Mouse (Mus musculus): ENCODE results near the gene LTO1.
"Not testable (repeated sequence)": the region's sequence is repeated elsewhere in the genome, so short reads cannot be mapped to it uniquely, and the experiment has no call there.

The LTO1 gene

DNA sequence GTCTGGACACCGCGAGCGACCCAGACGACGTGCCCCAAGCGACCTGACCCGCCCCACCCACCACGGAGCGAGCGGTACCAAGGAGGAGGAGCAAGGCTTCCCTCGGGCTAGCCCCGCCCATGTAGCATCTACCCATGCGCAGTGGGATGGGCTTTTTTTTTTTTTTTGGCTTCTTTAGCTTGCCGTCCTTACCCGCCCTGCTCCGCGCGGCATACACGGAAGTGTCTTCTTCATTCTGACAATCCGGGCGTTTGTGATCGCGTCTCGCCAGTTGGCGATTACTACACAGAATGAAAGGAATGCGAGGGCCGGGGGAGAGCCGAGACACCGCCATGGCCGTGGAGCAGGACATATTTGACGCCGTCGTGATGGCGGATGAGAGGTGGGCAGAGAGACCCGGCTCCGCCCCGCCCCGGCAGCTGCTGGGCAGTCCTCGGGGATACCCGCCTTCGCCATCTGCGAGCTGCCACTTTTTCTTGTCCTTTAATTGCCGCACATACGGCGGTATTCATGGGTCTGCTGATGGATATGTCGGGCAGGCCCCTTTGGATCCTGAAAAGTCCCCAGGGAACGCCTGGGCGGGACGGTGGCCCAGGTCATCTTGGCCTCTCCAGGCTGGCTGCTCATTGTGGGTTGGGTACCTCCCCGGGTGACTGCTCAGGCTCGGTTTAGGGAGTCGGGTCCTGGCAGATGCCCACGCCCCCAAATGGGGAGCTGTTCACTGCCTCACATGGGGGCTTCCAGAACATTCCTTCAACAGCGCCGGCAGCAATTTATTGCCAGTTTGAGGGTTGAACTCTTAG lies at the start of gene LTO1:
LTO1 (plus strand) TSS at position 153 of the 803 bp plus-strand sequence.
- in situ Hi-C loops (cut with MboI, MseI), result loop anchor here (5.0 kb wide), 1 partner anchor 197 kb away; no protein-coding TSS in a partner anchor

DNA sequence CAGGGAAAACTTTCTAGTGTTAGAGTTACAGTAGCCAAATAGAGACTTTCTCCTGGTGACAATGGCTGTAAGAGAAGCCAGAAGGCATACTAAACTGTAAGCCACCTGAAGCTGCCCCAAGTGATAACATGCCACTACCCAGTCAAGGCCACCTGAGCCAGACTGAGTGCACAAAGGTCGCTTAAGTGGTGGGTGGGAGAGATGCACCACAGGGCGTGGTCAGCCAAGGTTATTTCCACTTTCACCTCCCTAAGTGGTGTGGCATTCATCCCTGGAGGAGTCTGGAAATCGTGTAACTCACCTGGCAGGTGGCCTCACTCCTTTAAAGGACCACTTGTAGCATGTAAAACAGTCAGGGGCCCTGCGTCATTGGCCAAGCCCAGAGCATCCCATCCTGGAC lies 47.7 kb upstream of the LTO1 start:
- in situ Hi-C loops (cut with MboI, MseI), result no loop called here

DNA sequence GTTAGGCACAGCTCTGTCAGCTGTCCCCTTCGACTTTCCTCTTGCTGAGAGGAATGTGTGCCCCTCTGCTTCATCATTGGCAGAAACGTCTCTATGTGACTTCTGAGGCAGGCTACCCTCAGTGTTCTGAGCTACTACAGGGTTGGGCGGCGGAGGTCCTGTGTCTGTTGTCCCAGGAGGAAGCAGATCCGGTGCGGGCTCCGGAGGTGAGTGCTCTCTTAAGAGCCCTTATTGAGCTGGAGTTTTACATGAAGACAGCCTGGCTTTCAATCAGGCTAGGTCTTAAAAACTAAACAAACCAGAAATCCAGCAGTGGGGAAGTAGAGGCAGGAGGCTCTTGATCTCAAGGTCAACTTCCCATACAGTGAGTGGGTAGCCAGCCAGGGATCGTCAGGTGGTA lies 47.3 kb upstream of the LTO1 start:
- in situ Hi-C loops (cut with MboI, MseI), result no loop called here

DNA sequence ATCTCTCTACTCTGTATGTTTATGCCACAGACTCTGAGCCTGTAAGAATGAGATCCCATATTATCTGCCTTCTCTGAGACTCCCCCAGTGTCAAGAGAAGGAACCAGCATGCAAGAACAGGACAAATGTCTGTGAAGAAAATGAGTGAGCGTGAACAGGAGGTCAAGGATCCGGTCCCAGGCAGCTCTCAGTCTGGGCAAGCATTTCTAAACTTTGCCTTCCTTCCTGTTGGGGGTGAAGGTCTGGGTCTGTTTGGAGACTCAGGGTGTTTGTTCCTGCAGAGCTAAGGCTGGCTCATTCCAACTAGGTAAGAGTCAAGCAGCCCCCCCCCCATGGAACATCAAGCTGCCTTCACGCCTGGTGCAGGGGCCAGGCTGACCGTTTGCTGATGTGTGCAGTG lies 42.5 kb upstream of the LTO1 start:
- in situ Hi-C loops (cut with MboI, MseI), result no loop called here

DNA sequence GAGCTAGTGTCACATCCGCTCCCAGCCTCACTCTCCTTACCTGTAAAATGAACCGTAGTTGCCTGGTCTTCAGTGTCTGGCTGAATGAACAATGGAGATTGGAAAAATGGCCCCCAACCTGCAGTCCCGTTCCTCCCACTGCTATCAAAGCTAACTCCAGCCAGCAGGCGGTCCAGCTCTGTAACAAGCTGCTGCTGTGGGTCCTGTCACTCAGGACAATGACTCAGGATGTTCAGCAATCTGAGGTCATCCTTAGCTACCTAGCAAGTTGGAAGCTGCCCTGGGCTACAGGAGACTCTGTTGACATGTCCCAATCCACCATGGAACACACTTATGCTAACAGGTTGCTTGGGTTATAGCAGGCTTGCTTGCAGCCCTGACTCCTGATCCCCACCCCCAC lies 41.7 kb upstream of the LTO1 start:
- in situ Hi-C loops (cut with MboI, MseI), result no loop called here

DNA sequence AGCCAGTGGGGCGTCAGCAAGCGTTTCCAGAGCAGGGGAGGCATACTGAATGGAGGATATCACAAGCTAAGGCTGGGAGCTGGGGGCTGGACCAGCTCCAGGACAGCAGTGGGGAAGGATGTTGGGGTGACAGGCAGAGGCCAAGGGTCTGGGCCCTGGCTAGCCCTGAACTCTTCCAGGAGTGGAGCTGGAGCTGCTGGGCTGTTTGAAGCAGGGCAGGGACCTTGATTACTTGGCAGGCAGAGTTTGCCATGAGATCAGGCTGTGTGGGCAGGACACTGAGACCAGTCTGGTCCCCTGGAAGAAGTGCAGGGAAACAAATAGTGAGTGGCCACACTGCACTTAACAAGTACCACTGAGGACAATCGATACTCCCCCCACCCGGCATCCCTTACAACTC lies 40.7 kb upstream of the LTO1 start:
- in situ Hi-C loops (cut with MboI, MseI), result no loop called here

DNA sequence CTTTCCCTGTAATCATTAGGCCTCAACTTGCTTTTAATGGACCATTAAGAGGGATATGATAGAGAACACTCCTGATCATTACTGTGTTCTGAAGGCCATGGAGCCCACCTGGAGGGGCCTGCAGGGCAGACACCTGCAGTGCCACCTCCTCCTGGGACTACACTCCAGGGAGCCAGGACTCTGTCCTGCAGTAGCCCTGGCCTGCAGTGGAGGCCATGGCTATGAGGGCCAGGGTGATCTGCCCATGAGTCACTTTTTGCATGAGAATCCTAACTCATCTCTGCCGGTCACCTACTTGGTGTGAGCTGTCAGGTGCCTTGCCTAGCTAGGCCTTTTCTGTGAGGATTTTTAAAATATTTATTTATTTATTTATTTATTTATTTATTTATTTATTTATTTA lies 36.5 kb upstream of the LTO1 start:
- in situ Hi-C loops (cut with MboI, MseI), result no loop called here

DNA sequence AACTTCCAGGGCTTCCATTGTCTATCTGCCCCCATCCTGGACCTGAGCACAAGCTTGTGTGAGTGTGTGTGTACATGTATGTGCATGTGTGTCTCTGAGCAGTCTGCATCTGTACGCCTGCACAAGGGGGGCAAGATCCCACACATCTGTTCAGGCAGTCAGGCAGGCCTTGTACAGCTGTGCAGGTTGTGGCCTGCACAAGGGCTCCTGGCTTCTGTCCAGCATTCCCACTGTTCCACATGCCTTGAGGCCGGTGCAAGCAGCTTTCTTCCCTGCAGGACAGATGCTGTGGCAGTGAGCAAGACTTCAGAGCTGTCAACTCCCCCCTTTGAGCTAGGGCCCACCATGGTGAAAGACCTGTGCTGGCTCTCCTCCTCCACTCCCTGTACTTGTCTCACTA lies 31.8 kb upstream of the LTO1 start:
- in situ Hi-C loops (cut with MboI, MseI), result loop anchor here (5.0 kb wide), 1 partner anchor 96 kb away; no protein-coding TSS in a partner anchor

DNA sequence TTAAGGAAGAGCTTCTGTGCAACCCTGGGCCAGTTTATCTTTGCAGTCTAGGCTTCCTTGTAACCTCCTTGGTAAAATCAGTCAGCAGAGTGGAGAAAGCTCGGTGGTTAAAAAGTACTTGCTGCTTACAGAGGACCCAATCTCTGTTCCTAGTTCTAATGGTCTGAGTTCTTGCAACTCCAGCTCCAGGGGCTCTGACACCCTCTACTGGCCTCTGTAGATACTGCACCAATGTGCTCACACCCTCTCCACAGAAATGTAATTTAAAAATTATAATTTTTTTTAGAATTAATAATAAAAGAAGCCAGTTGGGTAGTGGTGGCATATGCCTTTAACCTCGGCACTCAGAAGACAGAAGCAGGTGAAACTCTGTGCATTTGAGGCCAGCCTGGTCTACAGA lies 27.2 kb upstream of the LTO1 start:
- in situ Hi-C loops (cut with MboI, MseI), result no loop called here

DNA sequence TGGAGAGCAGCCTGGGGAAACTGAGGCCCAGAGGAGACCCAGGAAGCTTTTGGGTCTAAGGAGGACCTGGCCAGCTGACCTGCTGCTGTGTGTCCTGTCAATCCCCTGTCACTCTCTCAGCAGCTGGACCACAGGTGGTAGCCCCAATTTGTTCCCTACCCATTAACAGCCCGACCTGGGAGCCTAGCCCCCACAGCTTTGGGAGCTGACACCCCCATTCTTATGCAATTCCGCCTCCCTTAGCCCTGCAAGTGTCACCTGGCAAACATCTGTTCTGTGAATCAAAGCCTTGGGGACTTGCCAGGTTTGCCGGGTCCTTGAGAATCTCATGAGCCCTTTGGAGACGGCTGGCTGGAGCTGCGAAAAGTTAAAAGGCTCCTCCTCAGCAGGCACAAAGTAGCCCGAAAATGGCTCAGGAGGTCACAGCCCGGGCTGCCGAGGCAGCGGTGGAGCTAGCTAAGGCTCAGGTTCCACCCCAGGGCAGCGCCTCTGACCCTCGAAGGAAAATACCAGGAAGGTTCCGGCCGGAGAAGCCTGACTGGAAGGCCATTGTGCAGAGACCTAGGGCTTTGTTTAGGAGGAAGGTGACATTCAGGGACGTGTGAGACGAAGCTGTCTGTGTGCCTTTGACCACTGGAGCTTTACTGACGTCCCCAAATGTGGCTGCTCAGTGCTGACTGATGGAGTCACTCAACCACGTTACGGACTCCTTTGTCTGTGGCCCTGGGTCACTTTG lies 26.2 kb upstream of the LTO1 start:
- in situ Hi-C loops (cut with MboI, MseI), result no loop called here

DNA sequence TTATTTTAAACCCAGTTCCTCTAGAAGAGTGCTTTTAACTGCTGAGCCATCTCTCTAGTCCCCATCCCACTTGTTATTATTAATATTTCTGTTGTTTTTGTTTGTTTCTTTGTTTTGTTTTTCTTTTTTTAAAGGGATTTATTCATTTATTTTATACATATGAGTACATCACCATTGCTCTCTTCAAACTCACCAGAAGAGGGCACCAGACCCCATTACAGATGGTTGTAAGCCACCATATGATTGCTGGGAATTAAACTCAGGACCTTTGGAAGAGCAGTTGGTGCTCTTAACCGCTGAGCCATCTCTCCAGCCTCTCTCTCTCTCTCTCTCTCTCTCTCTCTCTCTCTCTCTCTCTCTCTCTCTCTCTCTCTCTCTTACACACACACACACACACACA lies 24.2 kb upstream of the LTO1 start:
- in situ Hi-C loops (cut with MboI, MseI), result not testable (repeated sequence)

DNA sequence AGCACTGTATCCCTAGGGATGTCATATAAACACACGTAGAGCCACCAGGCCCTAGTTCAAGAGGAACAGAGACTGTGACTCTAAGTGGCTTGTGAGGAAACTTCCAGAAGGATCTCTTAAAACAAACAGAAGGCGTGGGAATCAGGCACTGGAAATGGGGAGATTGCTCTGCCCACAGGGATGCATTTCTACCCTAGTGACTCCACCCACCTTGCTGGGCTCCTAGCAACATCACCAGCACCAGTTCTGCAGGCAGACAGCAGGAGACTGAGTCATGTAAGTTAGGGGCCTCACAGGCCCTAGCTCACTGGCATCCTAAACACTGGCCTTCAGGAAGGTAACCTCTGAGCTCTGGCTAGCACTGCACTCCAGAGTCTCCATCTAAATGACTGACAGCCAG lies 23.0 kb upstream of the LTO1 start:
- in situ Hi-C loops (cut with MboI, MseI), result no loop called here

DNA sequence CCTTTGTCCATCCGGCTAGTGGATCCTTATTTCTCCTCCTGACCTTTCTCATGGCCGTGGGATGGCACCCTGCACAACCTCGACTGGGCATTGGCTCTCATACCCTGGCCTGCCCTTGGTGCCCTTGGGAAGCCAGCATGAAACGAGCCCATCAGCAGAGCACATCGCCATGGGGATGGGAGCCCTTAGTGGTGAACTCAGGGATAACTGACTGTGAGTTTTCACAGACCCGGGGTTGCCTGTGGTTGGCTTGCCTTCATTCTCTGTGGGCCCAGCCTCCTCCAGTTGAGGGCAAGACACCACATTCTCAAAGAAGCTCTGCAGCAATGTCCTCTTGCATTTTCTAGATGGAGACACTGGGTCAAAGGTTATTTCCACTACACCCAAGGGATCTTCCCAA lies 22.6 kb upstream of the LTO1 start:
- in situ Hi-C loops (cut with MboI, MseI), result no loop called here

DNA sequence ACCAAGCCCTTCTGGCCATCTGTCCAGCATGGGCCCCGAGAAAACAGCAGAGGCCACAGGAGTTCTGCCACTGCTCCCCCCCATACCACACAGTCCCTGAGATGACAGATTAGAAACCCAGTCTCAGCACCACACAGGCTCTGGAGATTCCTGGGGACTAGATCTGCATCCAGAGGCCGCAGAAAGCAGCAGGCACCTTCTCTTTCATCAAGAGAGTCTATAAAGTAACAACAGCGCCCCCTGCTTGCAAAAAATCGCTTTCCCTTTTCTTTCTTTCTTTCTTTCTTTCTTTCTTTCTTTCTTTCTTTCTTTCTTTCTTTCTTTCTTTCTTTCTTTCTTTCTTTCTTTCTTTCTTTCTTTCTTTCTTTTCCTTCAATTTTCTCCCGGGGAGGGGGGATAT lies 20.7 kb upstream of the LTO1 start:
- in situ Hi-C loops (cut with MboI, MseI), result no loop called here

DNA sequence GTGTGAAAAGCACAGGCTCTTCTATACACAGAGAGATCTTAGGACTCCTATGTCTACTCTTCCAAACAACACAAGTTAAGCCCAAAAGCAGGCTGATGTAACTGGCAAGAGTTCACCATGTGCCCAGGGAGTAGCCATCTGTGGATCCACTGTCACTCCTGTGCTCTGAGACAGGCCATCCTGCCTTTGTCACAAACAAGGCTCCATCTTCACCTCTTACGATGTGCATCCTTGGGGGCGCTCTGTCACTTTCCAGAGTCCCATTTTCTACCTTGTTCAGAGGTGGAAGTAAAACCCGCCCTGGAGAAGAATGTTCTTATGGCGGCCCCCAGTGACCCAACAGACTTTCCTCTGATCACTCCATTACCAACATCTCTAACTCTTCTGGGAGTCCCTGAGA lies 20.2 kb upstream of the LTO1 start:
- in situ Hi-C loops (cut with MboI, MseI), result no loop called here

DNA sequence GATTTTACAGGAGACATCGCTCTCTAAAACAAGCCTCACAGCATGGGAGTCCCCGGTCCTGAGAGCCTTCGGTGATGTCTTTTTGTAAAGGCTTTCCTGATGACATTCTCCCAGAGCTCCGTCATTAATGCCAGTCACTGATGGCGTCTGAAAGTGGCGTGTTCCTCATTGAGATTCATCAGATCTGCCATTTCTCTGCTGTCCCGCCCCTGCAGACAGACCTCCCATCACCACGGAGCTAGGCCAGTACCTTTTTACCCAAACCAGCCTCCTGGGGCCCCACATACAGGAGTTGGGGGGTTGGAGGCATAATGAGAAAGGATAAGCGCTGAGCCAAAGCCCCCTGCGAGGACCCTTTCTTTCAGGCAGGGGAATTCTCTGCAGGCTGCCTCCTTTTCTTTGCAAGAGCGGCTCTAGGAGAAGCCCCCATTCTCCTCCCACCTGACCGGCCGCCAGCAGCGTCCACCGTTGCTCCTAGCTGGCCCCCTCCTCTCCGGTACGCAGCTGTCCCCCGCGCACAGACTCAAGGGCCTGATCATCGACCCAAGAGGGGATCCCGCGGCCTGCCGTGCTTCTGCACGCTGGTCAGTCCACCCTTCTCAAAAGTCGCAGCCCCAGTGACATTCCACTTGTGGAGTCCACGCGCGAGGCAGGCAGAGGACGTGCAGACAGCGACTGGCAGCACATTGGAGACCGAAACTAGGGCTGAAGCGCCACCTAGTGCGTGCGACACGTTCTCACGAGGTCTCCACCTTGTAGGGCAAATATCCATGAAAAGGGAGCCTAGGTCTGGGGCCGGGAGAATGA lies 19.4 kb upstream of the LTO1 start:
- in situ Hi-C loops (cut with MboI, MseI), result no loop called here

DNA sequence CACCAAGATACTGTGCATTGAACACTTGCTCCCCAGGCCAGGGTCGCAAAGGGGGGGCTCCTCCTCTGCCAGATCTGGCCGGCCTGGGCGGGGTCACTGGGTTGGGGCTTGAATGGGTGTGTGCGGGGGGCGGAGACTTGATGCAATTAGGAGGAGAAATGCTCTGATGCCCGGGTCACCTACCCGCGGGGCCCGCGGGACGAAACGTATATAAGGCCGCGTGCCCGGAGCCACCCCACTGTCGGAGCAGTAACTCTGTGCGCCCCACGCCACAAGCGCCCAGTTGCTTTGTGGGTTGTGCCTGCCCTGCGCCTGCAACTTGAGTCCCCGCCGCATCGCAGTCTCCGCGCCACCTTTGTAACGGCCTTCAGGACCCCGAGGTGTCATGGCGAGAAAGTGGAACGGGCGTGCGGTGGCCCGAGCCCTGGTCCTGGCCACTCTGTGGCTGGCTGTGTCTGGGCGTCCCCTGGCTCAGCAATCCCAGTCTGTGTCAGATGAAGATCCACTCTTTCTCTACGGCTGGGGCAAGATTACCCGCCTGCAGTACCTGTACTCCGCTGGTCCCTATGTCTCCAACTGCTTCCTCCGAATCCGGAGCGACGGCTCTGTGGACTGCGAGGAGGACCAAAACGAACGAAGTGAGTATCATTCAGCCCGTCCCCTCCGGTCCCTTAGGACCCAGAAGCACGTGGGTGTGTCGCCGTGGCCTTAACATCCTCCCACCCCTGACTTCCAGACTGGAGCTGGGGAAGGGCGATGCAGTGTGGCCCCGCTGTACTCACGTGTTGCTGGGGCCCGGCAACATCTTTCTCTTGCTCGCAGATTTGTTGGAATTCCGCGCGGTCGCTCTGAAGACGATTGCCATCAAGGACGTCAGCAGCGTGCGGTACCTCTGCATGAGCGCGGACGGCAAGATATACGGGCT lies 18.3 kb upstream of the LTO1 start, which contains the start of gene Fgf15:
Fgf15 (plus strand) TSS at position 238 of the 925 bp plus-strand sequence.
- in situ Hi-C loops (cut with MboI, MseI), result no loop called here

DNA sequence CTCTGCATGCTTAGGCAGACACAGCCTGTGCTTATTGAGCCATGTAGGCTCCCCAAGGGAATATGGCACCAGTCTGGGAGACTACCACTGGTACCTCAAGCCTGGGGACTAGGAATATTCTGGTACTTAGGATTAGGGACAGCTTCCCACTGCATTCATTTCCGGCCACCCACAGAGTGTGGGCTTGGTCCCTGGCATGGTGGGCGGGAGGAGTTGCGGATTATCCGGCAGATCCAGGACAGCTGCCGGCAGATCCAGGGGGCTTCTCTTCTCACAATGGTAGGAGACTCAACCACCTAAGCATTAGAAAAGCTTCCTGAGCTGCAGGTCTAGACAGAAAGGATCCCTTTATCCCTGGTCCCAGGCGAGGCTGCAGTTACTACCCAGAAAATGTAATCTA lies 16.4 kb upstream of the LTO1 start:
- in situ Hi-C loops (cut with MboI, MseI), result no loop called here

DNA sequence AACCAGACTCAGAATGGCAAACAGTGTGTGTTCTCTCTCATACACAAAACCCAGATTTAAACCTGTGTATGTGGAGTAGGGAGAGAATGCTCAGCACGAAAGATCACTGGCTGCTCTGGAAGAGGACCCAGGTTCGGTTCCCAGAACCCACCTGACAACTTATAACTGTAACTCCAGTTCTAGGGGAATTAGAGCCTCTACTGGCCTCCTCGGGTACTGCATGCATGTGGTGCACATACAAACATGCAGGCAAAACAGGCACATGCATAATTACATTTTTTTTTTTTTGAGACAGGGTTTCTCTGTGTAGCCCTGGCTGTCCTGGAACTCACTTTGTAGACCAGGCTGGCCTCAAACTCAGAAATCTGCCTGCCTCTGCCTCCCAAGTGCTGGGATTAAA lies 9.4 kb upstream of the LTO1 start:
- in situ Hi-C loops (cut with MboI, MseI), result loop anchor here (10.0 kb wide), 1 partner anchor 121 kb away; no protein-coding TSS in a partner anchor

DNA sequence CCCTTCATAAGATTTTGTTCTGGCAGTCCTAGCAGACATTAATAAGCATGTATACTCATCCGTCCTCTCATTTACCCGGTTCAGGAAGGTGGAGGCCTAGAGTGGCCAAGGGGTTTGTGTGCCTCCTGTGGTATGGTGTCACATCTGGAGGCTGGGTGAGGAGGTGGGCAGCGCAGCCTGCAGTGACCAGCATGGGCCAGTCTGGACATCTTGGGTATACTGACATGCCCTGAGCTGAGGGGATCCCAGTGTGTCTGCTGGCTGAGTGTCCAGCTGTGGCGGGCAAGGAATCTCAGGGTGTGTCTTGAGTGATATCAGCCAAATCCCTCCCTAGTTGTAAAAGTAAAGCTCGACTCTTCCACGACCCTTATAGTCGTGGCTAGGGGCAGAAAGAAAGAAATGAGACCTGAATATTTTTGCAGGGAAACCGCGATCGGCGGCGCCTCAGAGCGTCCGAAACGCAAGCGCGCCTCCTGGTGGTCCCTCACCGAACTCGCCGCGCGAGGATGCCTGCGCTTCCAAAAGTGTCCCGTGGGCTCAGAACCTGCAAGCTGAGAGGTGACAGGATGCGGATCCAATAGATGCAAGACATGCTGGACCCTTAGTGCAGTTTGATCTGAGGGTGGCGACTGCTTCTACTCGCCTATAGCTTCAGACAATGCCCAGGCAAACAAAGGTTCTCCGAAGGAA lies 8.0 kb upstream of the LTO1 start:
- in situ Hi-C loops (cut with MboI, MseI), result loop anchor here (10.0 kb wide), 1 partner anchor 122 kb away; no protein-coding TSS in a partner anchor

Data from regulatory T cell (primary cell).